Mouse (Mus musculus): ENCODE data around the gene Mgll. TPM values are rescaled to one million over a fixed set of nuclear protein-coding genes. Genes with fewer than 3 reads are reported as not detected.
A peak's percentile ranks its signal among the peaks of the same experiment; 100 is the strongest.

The Mgll gene
- total and polyA plus RNA-seq, 2 experiments = 81.3 to 158 TPM

DNA sequence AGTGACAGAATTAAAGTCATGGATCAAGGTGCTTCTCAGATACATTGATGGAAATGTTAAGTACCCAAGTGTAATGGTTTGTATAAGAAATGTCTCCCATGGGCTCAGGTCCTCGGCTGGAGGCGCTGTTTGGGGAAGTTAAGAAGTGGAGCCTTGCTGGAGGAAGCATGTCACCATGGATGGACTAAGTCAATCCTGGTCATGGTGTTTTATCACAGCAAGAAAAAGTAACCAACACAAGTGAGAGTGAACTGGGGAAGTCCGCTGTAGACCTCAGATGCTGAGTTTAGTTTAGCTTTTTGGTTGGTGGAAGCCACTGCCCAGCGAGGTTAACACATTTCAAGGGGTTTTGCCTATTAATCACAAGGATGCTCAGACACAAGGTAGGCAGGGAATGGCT is 105.4 kb downstream of the Mgll start:
- 86% methylated on average over 4 of the region's 4 CpGs for WGBS
- TF ChIP-seq CTCF (IDR thresholded peaks at IDR 0.05; ENCODE audit: low read depth, low read length) (no peak), POLR2A (IDR thresholded peaks at IDR 0.05; ENCODE audit: extremely low read depth, insufficient read depth, low read length) (no peak)
- no peaks in the 10 kb centered on the region for H3K4me1 ChIP-seq (ENCODE audit: control insufficient read depth, insufficient read depth, low read length)
- H3K36me3 ChIP-seq (ENCODE audit: control insufficient read depth, insufficient read depth, low read length) = peaks cover 4% of the 10 kb centered on the region; the same call in 1 of the 2 replicates
- no peak overlapping the region for H3K9ac ChIP-seq (ENCODE audit: low read depth, low read length)
- H3K4me3 ChIP-seq (ENCODE audit: insufficient read depth, low read depth, low read length) = no peak overlapping the region
- H3K79me2 ChIP-seq (ENCODE audit: control insufficient read depth, insufficient read depth, low read length) = no peaks in the 10 kb centered on the region
- no peak overlapping the region for H3K27ac ChIP-seq (replicated peaks; ENCODE audit: insufficient read depth, low read depth, low read length)
- H3K27me3 ChIP-seq (ENCODE audit: control insufficient read depth, insufficient read depth, low read length) = no peaks in the 10 kb centered on the region
- DNase-seq (ENCODE audit: extremely low read depth, low read depth, low spot score) = no peak

GRCm38 (mm10) chr6:88830112-88830702 is 106.0 kb downstream of the Mgll start:
- H3K4me3 ChIP-seq (ENCODE audit: insufficient read depth, low read depth, low read length) = no peak overlapping the region
- H3K27ac ChIP-seq (replicated peaks; ENCODE audit: insufficient read depth, low read depth, low read length) = no peak overlapping the region
- H3K36me3 ChIP-seq (ENCODE audit: control insufficient read depth, insufficient read depth, low read length) = peaks cover 4% of the 10 kb centered on the region; the same call in 1 of the 2 replicates
- no peaks in the 10 kb centered on the region for H3K4me1 ChIP-seq (ENCODE audit: control insufficient read depth, insufficient read depth, low read length)
- no peaks in the 10 kb centered on the region for H3K27me3 ChIP-seq (ENCODE audit: control insufficient read depth, insufficient read depth, low read length)
- WGBS = 64% methylated on average over 6 of the region's 6 CpGs
- H3K79me2 ChIP-seq (ENCODE audit: control insufficient read depth, insufficient read depth, low read length) = no peaks in the 10 kb centered on the region
- H3K9ac ChIP-seq (ENCODE audit: low read depth, low read length) = no peak overlapping the region
- TF ChIP-seq POLR2A (IDR thresholded peaks at IDR 0.05; ENCODE audit: extremely low read depth, insufficient read depth, low read length) = no peak
- no peak for TF ChIP-seq CTCF (IDR thresholded peaks at IDR 0.05; ENCODE audit: low read depth, low read length)
- no peak for DNase-seq (ENCODE audit: extremely low read depth, low read depth, low spot score)

- WGBS = 26% methylated on average over 8 of the region's 8 CpGs
Observed at GRCm38 (mm10) chr6:88831456-88831855, 107.2 kb downstream of the Mgll start.

DNA sequence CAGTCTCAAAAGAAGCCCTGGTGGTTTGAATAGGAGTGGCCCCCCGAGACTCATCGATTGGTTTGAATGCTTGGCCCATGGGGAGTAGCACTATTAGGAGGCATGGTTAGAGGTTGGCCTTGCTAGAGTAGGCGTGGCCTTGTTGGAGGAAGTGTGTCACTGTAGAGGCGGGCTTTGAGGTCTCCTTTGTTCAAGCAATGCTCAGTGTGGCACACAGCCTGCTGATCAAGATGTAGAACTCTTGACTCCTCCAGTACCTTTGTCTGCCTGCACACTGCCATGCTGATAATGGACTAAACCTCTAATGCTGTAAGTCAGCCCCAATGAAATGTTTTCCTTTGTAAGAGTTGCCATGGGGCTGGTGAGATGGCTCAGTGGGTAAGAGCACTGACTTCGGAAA is 108.5 kb downstream of the Mgll start:
- Histone ChIP-seq H3K79me2 (ENCODE audit: control insufficient read depth, insufficient read depth, low read length) (no peaks in the 10 kb centered on the region), H3K27me3 (ENCODE audit: control insufficient read depth, insufficient read depth, low read length) (no peaks in the 10 kb centered on the region), H3K4me1 (ENCODE audit: control insufficient read depth, insufficient read depth, low read length) (no peaks in the 10 kb centered on the region), H3K27ac (replicated peaks; ENCODE audit: insufficient read depth, low read depth, low read length) (no peak overlapping the region), H3K4me3 (ENCODE audit: insufficient read depth, low read depth, low read length) (no peak overlapping the region), H3K36me3 (ENCODE audit: control insufficient read depth, insufficient read depth, low read length) (peaks cover 2% of the 10 kb centered on the region; the same call in 1 of the 2 replicates), H3K9ac (ENCODE audit: low read depth, low read length) (no peak overlapping the region)
- TF ChIP-seq CTCF (IDR thresholded peaks at IDR 0.05; ENCODE audit: low read depth, low read length) (no peak), POLR2A (IDR thresholded peaks at IDR 0.05; ENCODE audit: extremely low read depth, insufficient read depth, low read length) (no peak)
- no peak for DNase-seq (ENCODE audit: extremely low read depth, low read depth, low spot score)
- WGBS = 84% methylated on average over 5 of the region's 5 CpGs

More at GRCm38 (mm10) chr6:88831456-88831855, 107.2 kb downstream of the Mgll start:
- Histone ChIP-seq H3K27ac (replicated peaks; ENCODE audit: insufficient read depth, low read depth, low read length) (no peak overlapping the region), H3K36me3 (ENCODE audit: control insufficient read depth, insufficient read depth, low read length) (0 out of 2 replicates have a peak, but pooled peaks cover 2% of the 10 kb centered on the region), H3K79me2 (ENCODE audit: control insufficient read depth, insufficient read depth, low read length) (no peaks in the 10 kb centered on the region), H3K9ac (ENCODE audit: low read depth, low read length) (no peak overlapping the region), H3K4me1 (ENCODE audit: control insufficient read depth, insufficient read depth, low read length) (no peaks in the 10 kb centered on the region), H3K4me3 (ENCODE audit: insufficient read depth, low read depth, low read length) (no peak overlapping the region), H3K27me3 (ENCODE audit: control insufficient read depth, insufficient read depth, low read length) (no peaks in the 10 kb centered on the region)
- TF ChIP-seq CTCF (IDR thresholded peaks at IDR 0.05; ENCODE audit: low read depth, low read length) (peak; percentile 93), POLR2A (IDR thresholded peaks at IDR 0.05; ENCODE audit: extremely low read depth, insufficient read depth, low read length) (no peak)
- DNase-seq (ENCODE audit: extremely low read depth, low read depth, low spot score) = peak; percentile 74

GRCm38 (mm10) chr6:88833340-88834140 is 109.3 kb downstream of the Mgll start:
- Histone ChIP-seq H3K4me3 (ENCODE audit: insufficient read depth, low read depth, low read length) (no peak overlapping the region), H3K79me2 (ENCODE audit: control insufficient read depth, insufficient read depth, low read length) (no peaks in the 10 kb centered on the region), H3K36me3 (ENCODE audit: control insufficient read depth, insufficient read depth, low read length) (peaks cover 2% of the 10 kb centered on the region; the same call in 1 of the 2 replicates), H3K4me1 (ENCODE audit: control insufficient read depth, insufficient read depth, low read length) (no peaks in the 10 kb centered on the region), H3K27ac (replicated peaks; ENCODE audit: insufficient read depth, low read depth, low read length) (no peak overlapping the region), H3K9ac (ENCODE audit: low read depth, low read length) (no peak overlapping the region), H3K27me3 (ENCODE audit: control insufficient read depth, insufficient read depth, low read length) (no peaks in the 10 kb centered on the region)
- TF ChIP-seq CTCF (IDR thresholded peaks at IDR 0.05; ENCODE audit: low read depth, low read length) (no peak), POLR2A (IDR thresholded peaks at IDR 0.05; ENCODE audit: extremely low read depth, insufficient read depth, low read length) (no peak)
- no peak for DNase-seq (ENCODE audit: extremely low read depth, low read depth, low spot score)
- 84% methylated on average over 5 of the region's 5 CpGs for WGBS
